Mouse (Mus musculus): Measurements from ENCODE around the gene Slc30a10.

- no peak for TF ChIP-seq CTCF (IDR thresholded peaks at IDR 0.05; ENCODE audit: extremely low read depth, insufficient read depth, low read length)
- no peak for TF ChIP-seq POLR2A (IDR thresholded peaks at IDR 0.05; ENCODE audit: extremely low read depth, insufficient read depth, low read length)
Observed at GRCm38 (mm10) chr1:185456327-185456726, 1.7 kb downstream of the Slc30a10 start.

Data from cortical plate, adult 2 months (tissue).